Mouse (Mus musculus) heart, adult 8-10 months (tissue): ENCODE measurements around the gene AC161166.1. TPM values are rescaled to one million over a fixed set of nuclear protein-coding genes. Genes with fewer than 3 reads are reported as not detected.

Experiments used
- DNase-seq: peaks from one replicate; pipeline ENCODE4 v3.0.0; 2022; ENCODE audit warnings: low spot score
- total RNA-seq, 4 experiments: library from RNA; stranded (reverse); gene quantifications; 2 replicates each; pipeline ENCODE4 v1.2.4; 2022

The AC161166.1 gene
- total RNA-seq, 4 experiments from 2014 or later, result not detected

GRCm38 (mm10) chr7:24462388-24463319, 49.6 kb downstream of the AC161166.1 start, which contains the start of gene Plaur:
Gene Plaur, plus strand, starts transcription at chr7:24462484.
- peak; percentile 71 for DNase-seq

- peak; percentile 36 for DNase-seq
Observed at GRCm38 (mm10) chr7:24461376-24462051, 50.7 kb downstream of the AC161166.1 start.

Other genes starting within 250 kb of the AC161166.1 start
- gene Zfp93, start 242.0 kb downstream of the AC161166.1 start, total RNA-seq, result 1 to 10 TPM; 3.5 to 7.4 (median 4.0) TPM
- gene Zfp61, start 211.2 kb downstream of the AC161166.1 start, total RNA-seq, result 1 to 10 TPM; 3.0 to 5.1 (median 3.7) TPM
- 1 to 10 TPM; 1.1 to 2.8 (median 2.1) TPM for gene Zfp94, start 195.8 kb downstream of the AC161166.1 start, total RNA-seq
- under 1 TPM in 1 of 4 experiments, not detected in 3; 0.50 TPM for gene Tescl, start 178.5 kb downstream of the AC161166.1 start, total RNA-seq
- not detected for gene Lypd5, start 163.3 kb downstream of the AC161166.1 start, total RNA-seq
- 1 to 10 TPM in 1 of 4 experiments, under 1 TPM in 3; 0.44 to 1.3 (median 0.69) TPM for gene Kcnn4, start 142.2 kb downstream of the AC161166.1 start, total RNA-seq
- gene Smg9, start 112.8 kb downstream of the AC161166.1 start, total RNA-seq, result 1 to 10 TPM; 5.9 to 8.3 (median 8.0) TPM
- under 1 TPM in 1 of 4 experiments, not detected in 3; 0.32 TPM for gene Irgc1, start 60.2 kb downstream of the AC161166.1 start, total RNA-seq
- gene Plaur, start 50.0 kb downstream of the AC161166.1 start, total RNA-seq, result 1 to 10 TPM; 1.7 to 9.2 (median 2.6) TPM
- gene Cadm4, start 30.4 kb downstream of the AC161166.1 start, total RNA-seq, result 10 to 100 TPM; 16.6 to 22.0 (median 18.7) TPM
- 10 to 100 TPM; 15.1 to 17.1 (median 15.6) TPM for gene Zfp428, start 5.4 kb downstream of the AC161166.1 start, total RNA-seq
- 10 to 100 TPM; 16.2 to 20.0 (median 18.2) TPM for gene Irgq, start 18.2 kb upstream of the AC161166.1 start, total RNA-seq
- gene Pinlyp, start 33.7 kb upstream of the AC161166.1 start, total RNA-seq, result not detected
- gene Xrcc1, start 33.8 kb upstream of the AC161166.1 start, total RNA-seq, result 10 to 100 TPM; 19.7 to 30.8 (median 27.1) TPM
- 10 to 100 TPM; 66.1 to 75.2 (median 70.0) TPM for gene Ethe1, start 75.1 kb upstream of the AC161166.1 start, total RNA-seq
- gene Zfp575, start 75.2 kb upstream of the AC161166.1 start, total RNA-seq, result under 1 TPM in 1 of 4 experiments, not detected in 3; 0.09 TPM
- under 1 TPM; 0.35 to 0.83 (median 0.39) TPM for gene Phldb3, start 98.3 kb upstream of the AC161166.1 start, total RNA-seq
- not detected for gene Lypd3, start 124.1 kb upstream of the AC161166.1 start, total RNA-seq
- gene Tex101, start 164.2 kb upstream of the AC161166.1 start, total RNA-seq, result not detected
- not detected for gene BC049730, start 196.8 kb upstream of the AC161166.1 start, total RNA-seq
- not detected for gene Gm4763, start 214.5 kb upstream of the AC161166.1 start, total RNA-seq
- gene Cd177, start 247.9 kb upstream of the AC161166.1 start, total RNA-seq, result 1 to 10 TPM in 1 of 4 experiments, not detected in 3; 1.6 TPM